Mouse (Mus musculus) kidney, adult 2 months (tissue): ENCODE measurements around the gene Lad1. TPM values are rescaled to one million over a fixed set of nuclear protein-coding genes. Genes with fewer than 3 reads are reported as not detected.
A peak's percentile ranks its signal among the peaks of the same experiment; 100 is the strongest.

Experiments used
- DNase-seq: peaks from one replicate; pipeline ENCODE4 v3.0.0; 2021
- H3K27ac ChIP-seq: fragments of 200-500 bp; 2 replicates; pipeline ENCODE4 v1.5.1; 2012; ENCODE audit warnings: low read depth, low read length, control low read depth, inconsistent platforms; ENCODE audit not compliant: insufficient read depth
- H3K27me3 ChIP-seq: fragments of 200-500 bp; replicated peaks from 2 replicates; pipeline ENCODE4 v1.6.1; 2012; ENCODE audit warnings: mild to moderate bottlenecking, moderate library complexity, low read length, inconsistent platforms; ENCODE audit not compliant: control insufficient read depth, insufficient read depth
- H3K36me3 ChIP-seq: fragments of 200-500 bp; 2 replicates; pipeline ENCODE4 v1.6.1; 2012; ENCODE audit warnings: mild to moderate bottlenecking, moderate library complexity, low read length, inconsistent platforms; ENCODE audit not compliant: control insufficient read depth, insufficient read depth
- H3K4me1 ChIP-seq: fragments of 200-500 bp; 2 replicates; pipeline ENCODE4 v1.6.1; 2011; ENCODE audit warnings: low read length; ENCODE audit not compliant: control insufficient read depth, insufficient read depth
- H3K4me3 ChIP-seq: fragments of 200-500 bp; 2 replicates; pipeline ENCODE4 v1.5.1; 2011; ENCODE audit warnings: mild to moderate bottlenecking, low read depth, low read length, control low read depth; ENCODE audit not compliant: insufficient read depth
- CTCF ChIP-seq: fragments of 200-500 bp; conservative IDR thresholded peaks from 2 replicates; pipeline ENCODE4 v1.5.1; 2011; ENCODE audit warnings: low read depth, mild to moderate bottlenecking, control low read depth, low read length, moderate library complexity, mixed read lengths; ENCODE audit not compliant: insufficient read depth, insufficient read length
- POLR2A ChIP-seq: fragments of 200-500 bp; IDR thresholded peaks from one replicate; pipeline ENCODE4 v1.6.1; 2011; ENCODE audit warnings: low read depth, low read length, control low read depth
- WGBS: fragments of 180-500 bp; shearing (Covaris S2); methylation state at CpG from one replicate; pipeline ENCODE4 v1.1.7; 2018; 5-methylcytosine and 5-hydroxymethylcytosine counted together
- polyA plus RNA-seq: library from polyadenylated mRNA; depleted of rRNA; stranded (reverse); fragments of >200 nt; gene quantifications from 2 replicates; pipeline ENCODE4 v1.2.3, GENCODE M21; 2012

Lad1 gene
- polyA plus RNA-seq, 1 experiment: 114 TPM

GRCm38 (mm10) chr1:135780649-135781048, 37.7 kb upstream of the Lad1 start:
- Histone ChIP-seq H3K27me3 (no peaks in the 10 kb centered on the region), H3K4me1 (no peaks in the 10 kb centered on the region), H3K4me3 (no peak overlapping the region), H3K36me3 (no peaks in the 10 kb centered on the region), H3K27ac (no peak overlapping the region)
- DNase-seq: no peak
- no peak for TF ChIP-seq POLR2A
- TF ChIP-seq CTCF: no peak
- WGBS: 53% methylated on average over 4 of the region's 4 CpGs

- Histone ChIP-seq H3K36me3 (no peaks in the 10 kb centered on the region), H3K27me3 (no peaks in the 10 kb centered on the region), H3K4me1 (no peaks in the 10 kb centered on the region), H3K27ac (no peak overlapping the region), H3K4me3 (no peak overlapping the region)
- TF ChIP-seq CTCF (peak; percentile 96), POLR2A (no peak)
- DNase-seq: peak; percentile 72
- WGBS: 13% methylated on average over 13 of the region's 13 CpGs
Measured at GRCm38 (mm10) chr1:135781220-135781619, 37.2 kb upstream of the Lad1 start.

DNA sequence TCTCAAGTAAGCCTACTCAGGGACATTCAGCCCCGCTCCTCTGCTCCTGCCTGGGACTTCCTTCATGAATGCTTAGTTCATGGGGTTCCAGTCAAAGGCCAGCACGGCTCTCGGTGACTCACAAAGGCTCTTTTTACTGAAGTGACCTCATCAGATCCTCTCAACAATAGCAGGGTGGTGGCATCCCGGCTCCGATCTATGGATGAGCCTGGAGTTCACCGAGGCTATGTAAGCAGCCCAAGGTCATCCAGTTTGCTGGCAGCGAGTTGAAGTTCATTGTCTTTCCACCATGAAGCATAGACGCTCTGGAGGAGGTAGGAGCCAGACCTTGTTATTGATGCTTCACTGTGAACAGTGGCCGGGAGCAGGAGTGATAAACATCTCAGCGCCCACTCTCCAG, 35.6 kb upstream of the Lad1 start:
- no peak for TF ChIP-seq POLR2A
- no peak for TF ChIP-seq CTCF
- DNase-seq: no peak

GRCm38 (mm10) chr1:135787799-135788198, 30.6 kb upstream of the Lad1 start:
- Histone ChIP-seq H3K4me3 (no peak overlapping the region), H3K27me3 (no peaks in the 10 kb centered on the region), H3K4me1 (no peaks in the 10 kb centered on the region), H3K36me3 (no peaks in the 10 kb centered on the region), H3K27ac (no peak overlapping the region)
- no peak for TF ChIP-seq POLR2A
- peak; percentile 76 for TF ChIP-seq CTCF
- DNase-seq: peak; percentile 75
- WGBS: 56% methylated on average over 3 of the region's 3 CpGs

More for the DNA sequence above, 35.6 kb upstream of the Lad1 start:
- Histone ChIP-seq H3K36me3 (no peaks in the 10 kb centered on the region), H3K27me3 (no peaks in the 10 kb centered on the region), H3K27ac (no peak overlapping the region), H3K4me3 (no peak overlapping the region), H3K4me1 (no peaks in the 10 kb centered on the region)
- WGBS: 69% methylated on average over 10 of the region's 10 CpGs

- no peaks in the 10 kb centered on the region for H3K27me3 ChIP-seq
- H3K36me3 ChIP-seq: no peaks in the 10 kb centered on the region
- TF ChIP-seq POLR2A (no peak), CTCF (peak; percentile 33; the same call in 1 of the 2 replicates)
- no peak overlapping the region for H3K27ac ChIP-seq
- DNase-seq: peak; percentile 47
- WGBS: 9% methylated on average over 10 of the region's 10 CpGs
- no peak overlapping the region for H3K4me3 ChIP-seq
- no peaks in the 10 kb centered on the region for H3K4me1 ChIP-seq
Measured at GRCm38 (mm10) chr1:135788708-135789107, 29.7 kb upstream of the Lad1 start.

DNA sequence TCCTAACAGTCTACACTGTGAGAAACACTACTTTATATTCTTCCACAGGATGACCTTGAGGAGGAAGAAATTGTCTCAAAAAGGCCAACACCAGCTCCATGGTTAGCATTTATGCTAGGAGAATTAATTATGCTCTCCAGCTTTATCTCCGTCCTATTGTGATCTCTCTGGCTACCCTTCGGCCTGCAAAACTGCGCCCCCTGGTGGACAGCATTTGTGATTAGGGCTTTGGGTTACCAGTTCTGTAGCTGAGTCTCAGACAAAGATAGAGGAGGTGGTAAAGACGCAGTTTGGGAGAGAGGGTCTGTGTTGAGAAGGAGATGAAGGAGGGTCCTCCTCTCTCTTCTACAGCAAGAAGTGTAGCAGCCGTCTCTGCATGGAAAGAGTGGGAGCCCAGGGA, 28.6 kb upstream of the Lad1 start:
- WGBS: 13% methylated on average over 5 of the region's 5 CpGs
- TF ChIP-seq CTCF: peak; percentile 86
- TF ChIP-seq POLR2A: no peak
- no peak overlapping the region for H3K4me3 ChIP-seq
- no peaks in the 10 kb centered on the region for H3K36me3 ChIP-seq
- no peaks in the 10 kb centered on the region; the same call in 1 of the 2 replicates for H3K27me3 ChIP-seq
- peak; percentile 71 for DNase-seq
- H3K27ac ChIP-seq: no peak overlapping the region
- no peaks in the 10 kb centered on the region for H3K4me1 ChIP-seq

GRCm38 (mm10) chr1:135792143-135792939, 26.1 kb upstream of the Lad1 start:
- Histone ChIP-seq H3K27ac (no peak overlapping the region), H3K4me3 (no peak overlapping the region), H3K4me1 (no peaks in the 10 kb centered on the region), H3K36me3 (no peaks in the 10 kb centered on the region), H3K27me3 (no peaks in the 10 kb centered on the region; the same call in 1 of the 2 replicates)
- 80% methylated on average over 13 of the region's 13 CpGs for WGBS
- DNase-seq: no peak
- TF ChIP-seq POLR2A (no peak), CTCF (no peak)
